Mouse (Mus musculus) frontal cortex, adult (tissue): ENCODE results near the gene Itgb3.

Experiments used
- ATAC-seq: cut with Nextera tagmentation; 2 replicates; pipeline ENCODE4 v1.9.2; 2017; ENCODE audit warnings: mild to moderate bottlenecking, moderate library complexity, mixed read lengths; ENCODE audit not compliant: low TSS enrichment

Gene Itgb3

DNA sequence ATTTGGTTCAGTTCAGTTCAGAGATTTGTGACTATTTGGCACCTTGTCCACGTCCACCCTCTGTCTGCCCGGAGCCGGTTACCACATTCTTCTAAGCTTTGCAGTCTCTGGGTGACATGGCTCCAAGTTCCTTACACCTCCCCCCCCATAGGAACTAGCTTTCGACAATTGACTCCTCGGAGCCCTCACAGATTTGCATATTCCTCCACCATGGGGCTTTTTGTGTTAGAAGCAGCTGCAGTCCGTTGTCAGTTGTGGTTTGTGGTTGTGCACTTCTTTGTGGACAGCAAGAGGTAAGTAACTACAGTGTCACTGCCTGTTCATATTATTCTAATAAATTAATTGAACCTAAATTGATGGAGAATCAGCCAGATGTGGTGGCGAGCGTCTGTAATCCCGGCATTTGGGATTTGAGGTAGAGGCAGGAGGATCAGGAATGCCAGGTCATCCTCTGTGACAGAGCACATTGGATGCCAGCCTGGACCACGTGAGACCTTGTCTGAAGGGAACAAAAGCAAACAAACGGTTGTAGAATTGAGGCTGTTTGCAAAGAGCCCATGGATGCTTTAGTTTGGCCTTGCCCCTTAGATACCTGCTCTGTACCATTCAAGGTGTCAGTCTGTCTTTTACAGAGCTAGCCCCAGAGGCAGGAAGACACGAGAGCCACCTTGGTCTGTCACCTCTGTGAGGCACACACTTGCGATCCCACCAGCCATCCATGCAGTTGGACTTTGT, 25.0 kb upstream of the Itgb3 start:
- ATAC-seq = no peak

DNA sequence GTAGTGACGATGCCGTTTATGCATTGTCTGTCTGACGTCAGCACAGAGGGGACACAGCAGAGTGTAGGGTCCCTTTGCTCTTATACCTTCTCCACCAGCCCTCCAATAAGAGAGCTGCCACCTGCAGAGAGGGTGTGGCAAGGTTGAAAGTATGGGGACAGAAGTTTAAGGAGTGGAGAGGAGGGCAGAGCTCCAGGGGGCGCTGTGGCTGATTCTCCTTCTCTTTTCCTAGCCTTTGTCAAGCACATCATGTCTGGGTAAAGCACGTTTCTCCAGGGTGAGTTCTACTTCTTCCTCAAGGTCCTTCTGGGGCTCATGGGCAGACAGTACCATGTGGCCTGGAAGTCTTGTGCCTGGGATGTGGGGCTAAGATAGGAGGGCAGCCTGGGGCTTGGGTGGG, 22.3 kb upstream of the Itgb3 start:
- no peak for ATAC-seq

DNA sequence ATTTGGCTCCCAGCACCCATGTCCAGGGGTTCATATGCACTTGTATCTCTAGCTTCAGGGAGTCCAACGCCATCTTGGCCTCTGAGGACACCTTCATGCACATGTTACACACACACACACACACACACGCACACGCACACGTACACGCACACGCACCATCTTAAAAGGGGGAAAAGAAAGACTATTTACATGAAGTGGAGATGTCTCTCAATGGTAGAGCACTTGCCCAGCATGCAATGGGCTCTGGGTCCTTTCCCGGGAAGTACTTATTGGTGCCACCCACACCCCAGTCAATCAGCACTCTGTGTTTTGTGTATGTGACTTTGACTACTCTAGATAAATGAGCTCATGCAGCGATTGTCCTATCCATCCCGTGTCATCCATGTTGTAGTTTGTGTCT, 19.9 kb upstream of the Itgb3 start:
- no peak for ATAC-seq

DNA sequence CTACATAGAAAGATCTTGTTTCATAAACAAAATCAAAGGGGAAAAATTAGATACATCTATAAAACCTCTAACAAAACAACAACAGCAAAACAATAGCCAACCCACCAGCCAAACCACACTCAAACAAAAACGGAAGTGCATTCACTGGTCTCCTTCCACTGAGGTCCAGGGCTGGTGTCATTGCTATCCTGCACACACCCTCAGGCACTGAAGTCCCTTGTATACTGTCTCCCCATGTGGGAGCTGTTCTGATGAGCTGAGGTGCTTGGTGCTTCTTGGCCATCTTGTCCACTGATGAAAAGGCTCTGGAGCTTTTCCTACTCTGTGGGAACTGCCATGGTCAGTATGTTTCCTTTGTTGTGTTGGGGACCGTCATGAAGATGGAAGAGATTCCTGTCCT, 19.3 kb upstream of the Itgb3 start:
- no peak for ATAC-seq

DNA sequence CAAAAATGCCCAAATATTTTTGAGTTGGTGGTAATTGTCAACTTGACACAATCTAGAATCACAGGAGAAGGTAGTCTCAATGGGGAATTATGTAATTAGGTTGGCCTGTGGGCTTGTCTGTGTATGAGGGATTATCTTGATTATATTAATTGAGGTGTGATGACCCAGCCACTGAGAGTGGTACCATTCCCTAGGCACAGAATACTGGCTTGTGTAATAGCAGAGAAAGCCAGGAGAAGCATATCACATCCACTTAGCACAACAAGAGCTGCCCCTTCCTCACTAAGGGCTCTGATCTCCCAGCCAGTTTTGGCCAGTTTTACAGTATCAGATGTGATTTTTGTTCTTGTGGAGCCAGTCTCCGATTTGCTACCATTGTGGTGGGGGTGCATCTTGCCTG, 18.2 kb upstream of the Itgb3 start:
- no peak for ATAC-seq

DNA sequence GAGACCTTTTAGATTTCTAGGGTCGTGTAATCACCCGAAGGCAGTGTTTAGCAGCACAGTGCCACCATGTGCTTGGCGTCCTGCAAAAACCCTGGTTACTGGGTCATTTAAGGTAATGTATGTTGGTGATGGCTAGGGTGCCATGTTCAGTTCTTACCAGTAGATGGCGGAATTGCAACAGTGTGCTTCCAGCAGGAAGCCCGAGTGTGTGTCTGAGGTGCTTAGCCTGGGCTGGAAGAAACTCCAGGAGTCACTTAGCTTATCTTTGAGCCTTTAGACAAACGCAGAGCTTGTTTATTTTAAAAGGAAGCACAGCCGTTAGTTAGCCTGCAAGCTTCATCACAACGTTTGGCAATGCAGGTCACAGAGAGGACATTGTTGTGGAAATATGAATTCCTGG, 17.7 kb upstream of the Itgb3 start:
- ATAC-seq = peak; percentile 100

DNA sequence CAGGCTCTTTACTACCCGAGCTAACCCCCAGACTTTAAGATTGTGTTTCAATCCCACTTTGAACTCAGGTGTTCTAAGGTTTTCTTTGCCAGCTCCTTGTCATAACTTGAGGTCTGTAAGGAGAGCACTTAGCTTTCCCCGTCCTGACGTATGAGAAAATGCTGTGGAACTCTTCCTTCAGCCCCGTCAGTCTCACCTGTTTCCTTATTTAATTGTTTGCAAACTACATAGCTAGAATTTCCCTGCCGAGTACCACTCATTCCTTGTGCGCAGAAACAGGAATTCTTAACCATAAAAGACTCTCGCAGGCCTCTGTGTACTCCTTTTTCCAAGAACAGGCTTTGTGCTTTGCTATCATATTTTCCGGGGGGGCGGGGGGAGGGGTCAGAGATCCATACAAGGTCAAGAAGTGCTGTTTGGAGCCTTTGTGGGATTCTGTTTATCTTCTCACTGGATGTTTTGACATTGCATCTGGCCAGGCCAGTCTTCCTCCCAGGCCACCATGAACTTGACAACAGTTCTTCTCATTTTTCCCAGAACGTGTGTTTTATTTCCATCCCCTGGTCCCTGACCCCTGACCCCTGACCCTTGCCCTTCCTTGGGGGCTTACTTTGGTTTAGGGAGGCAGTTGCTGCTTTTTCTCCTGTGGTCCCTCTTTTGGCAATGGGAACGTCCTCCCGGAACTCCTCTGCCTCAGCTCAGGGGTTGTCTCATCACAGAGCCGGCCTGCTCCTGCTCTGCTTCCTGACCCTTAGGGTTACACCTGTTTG, 15.5 kb upstream of the Itgb3 start:
- ATAC-seq = no peak

DNA sequence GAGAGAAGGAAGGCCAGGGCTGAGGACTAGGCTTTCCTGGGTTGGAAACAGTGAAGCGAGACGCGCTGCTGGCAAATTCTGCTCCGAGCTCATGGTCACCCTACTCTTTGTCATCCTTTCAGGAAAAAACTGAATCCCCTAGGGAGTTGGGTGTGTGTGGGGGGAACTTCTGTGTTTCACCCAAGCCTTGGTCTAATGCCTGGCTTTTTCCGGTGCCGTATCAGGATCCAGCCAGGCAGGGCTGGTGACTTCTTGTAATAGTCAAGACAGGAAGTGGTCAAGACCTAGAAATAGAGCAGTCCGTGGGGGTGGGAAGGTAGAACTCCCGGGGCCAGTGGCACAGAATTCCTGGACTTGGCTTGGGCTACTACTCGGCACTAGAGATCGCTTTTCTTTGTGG, 11.4 kb upstream of the Itgb3 start:
- ATAC-seq = no peak

DNA sequence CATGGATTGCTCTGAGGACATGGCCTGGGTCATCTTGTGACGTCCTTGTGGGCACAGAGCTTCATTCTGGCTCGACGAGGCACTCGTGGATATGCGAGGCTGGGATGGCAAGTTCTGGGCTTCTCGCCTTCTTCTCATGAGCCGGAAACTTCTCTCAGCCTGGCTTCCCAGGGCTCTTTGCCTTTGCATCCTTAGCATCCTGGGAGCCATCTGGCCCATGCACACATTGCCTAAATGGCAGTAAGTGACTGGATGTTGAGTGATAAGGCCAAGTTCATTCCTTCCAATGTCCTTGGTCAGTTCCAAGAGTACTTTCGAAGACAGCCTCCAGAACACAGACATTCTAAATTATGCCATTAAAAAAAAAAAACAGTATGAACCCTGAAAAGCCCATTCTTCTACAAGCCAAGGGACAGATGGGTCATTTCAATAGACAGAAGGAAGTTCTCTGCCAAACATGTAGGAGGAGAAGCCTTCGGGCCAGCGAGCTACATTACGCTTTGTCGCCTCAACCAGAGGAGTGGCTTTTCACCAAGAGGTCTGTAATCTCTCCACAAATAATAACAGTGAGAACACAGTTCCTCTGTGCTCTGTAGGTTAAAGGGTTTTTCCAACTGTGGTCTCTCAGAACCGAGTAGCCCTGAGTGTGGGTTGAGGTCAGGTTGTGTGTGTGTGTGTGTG, 8.4 kb upstream of the Itgb3 start:
- no peak for ATAC-seq

DNA sequence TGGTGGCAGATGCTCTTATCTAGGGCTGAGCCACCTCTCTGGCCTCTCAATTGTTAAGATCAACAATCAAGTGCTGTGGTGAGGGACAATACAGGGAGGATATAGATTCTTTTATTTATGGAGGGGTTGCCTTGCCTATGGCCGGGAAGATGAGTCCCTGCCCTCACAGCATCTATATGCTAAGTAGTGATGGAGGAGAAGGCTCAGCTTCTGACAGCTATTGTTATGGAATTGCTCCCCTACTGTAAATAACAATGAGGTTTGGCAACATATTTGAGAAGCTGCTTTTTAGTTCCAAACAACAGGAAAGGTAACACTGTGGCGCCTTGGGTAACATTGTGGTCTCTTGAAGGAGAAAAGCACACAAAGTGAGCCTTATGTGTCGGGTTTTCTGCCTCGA, 7.1 kb upstream of the Itgb3 start:
- ATAC-seq = no peak

DNA sequence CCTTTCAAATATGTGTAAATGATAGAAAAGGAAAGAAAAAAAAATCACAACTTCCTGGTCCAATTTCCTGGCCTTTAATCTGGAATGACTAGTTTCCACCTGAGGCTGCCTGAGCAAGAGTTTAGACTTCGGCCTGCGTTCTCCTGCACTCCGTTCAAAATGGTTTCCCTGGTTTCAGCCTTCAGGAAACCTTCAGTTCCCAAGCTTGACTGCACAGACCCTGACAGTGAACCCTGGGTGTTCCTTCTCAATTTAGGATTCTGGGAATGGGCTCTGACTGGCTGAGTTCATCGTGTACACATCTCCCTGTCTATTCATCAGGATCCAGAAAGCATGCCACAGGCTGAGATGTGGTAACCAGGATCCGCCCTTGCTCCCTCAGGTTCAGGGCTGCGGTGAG, 3.6 kb upstream of the Itgb3 start:
- no peak for ATAC-seq

DNA sequence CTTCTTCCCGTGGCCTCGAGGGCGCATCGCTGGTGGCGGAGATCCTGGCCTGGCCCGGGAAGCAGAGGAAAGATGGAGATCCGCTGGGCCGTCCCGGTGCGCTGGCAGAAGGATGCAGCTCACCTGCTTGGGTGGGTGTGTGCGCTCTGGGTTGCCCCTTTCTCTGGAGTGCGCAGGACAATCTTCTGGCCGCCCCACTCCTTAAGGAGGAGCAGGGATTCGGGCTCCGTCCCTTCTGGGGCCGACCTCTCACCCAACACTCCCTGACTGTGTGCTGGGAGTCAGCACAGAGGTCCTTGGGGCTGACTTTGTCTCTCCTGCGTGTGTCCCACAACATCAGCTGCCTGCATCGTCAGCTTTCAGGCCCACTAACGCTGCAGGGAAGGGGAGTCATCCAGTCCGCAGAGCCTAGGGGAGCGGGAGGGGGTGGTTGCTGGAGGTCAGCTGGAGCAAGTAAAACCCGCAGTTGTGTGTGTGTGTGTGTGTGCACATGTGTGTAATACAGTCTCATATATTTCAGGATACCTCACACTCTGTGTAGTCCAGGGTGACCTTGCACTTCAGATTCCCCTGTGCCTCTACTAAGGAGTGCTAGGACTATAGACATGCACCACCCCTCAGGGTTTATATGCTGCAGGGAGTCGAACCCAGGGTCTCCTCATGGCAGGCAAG, 585 bp downstream of the Itgb3 start:
- ATAC-seq = peak; percentile 46

DNA sequence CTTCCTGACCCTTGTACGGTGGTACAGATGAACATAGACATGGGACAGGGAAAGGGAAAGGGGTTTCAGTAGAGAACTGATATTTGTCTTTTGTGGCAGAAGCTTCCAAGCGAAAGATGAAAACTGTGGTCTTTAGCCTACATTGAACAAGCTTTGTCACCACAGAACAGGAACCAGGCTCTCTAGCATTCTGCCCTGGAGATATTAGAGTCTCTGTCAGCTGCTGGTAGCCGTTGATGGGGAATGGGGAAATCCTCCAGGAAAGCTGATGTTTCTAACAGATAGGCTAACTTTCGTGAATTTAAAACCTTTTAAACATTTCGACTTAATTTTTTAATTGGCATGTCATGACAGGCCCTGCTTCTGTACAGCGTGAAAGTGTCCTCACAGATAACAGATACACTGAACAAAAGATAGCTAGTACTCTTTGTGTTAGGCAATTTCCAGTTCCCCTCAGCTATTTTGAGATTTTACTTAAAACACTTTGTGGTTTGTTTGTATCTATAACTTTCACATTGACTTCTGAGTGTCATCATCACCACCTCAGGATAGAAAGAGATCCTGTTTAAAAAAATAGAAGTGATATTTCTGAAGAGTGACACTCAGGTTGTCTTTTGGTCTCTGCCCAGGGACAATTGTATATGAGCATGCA, 1.4 kb downstream of the Itgb3 start:
- no peak for ATAC-seq

DNA sequence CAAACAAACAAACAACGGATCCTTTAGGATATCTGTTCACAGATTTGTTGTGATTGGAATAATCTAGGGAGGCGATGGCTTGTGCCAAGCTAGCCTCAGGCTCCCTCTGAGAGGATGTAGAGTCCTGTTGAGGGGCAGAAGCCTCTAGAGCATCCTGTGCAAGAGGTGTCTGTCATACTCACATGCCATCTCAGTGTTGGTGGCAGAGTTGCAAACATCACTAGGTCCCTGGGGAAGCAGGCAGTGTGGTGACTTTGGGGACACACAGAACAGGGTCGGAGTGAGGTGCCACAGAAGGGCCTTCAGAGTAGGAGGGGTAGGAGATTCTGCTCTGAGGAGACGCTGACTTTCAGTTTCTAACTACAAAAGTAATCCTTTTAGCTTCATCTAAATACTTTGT, 1.9 kb downstream of the Itgb3 start:
- ATAC-seq = no peak

DNA sequence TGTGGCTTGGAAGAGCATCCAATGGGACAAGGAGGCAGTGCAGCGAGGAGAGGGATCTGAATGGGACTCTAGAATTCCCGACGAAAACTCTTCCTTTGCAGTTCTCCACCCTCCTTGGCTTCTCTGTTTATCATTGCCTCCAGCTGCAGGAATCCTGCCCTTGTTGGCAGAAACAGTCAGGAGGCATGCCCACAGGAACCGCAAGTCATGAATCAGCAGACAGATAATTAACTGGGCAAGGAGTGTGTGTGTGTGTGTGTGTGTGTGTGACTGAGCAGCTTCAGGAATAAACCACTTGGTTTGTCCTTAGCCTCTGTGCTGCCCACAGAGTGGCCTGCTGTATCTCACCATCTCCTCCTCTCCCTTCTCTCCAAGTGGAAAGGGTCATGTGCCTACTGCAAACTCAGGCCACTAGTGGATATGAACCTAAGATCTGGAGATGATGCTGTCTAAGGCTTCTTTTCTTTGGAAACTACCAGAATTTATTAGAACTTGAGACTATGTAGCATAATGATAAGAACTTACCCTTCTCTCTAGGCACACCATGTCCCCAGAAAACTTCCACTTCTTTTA, 3.9 kb downstream of the Itgb3 start:
- no peak for ATAC-seq

DNA sequence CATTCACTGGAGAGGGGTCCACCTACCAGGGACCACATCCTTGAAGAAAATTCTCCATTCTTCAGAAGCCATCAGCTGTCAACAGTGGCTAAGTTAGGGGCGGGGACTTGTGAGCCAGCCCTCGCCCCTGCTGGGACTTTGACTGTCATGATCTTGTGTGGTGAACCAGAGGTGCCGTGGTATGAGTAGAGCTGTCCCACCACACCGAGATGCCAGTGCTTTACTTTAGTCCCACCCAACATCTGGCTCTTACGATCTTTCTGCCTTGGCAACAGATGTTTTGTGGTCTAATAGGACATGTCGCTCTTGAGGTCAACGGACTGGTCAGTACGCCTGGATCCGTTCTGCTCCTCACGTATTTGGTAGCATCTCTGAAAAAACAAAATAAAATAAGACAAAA, 5.8 kb downstream of the Itgb3 start:
- ATAC-seq = no peak

DNA sequence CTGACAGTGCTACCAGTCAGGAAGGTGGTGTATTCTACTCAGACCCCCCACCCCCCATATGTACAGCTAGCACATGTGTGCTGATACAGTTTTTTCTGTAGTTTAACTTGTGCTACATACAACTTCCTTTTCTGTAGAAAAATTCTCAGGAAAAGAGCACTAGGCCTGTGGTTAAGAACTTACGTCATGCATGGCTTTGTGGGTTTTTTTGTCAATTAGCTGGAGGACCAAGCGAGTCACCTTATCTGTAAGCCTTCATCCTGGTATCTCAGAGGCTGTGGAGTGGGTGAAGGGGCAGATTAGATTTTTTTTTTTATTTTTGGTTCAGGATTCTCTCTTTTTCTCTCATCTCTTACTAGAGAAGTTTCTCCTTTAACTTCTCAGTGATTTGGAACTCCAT, 6.3 kb downstream of the Itgb3 start:
- no peak for ATAC-seq

DNA sequence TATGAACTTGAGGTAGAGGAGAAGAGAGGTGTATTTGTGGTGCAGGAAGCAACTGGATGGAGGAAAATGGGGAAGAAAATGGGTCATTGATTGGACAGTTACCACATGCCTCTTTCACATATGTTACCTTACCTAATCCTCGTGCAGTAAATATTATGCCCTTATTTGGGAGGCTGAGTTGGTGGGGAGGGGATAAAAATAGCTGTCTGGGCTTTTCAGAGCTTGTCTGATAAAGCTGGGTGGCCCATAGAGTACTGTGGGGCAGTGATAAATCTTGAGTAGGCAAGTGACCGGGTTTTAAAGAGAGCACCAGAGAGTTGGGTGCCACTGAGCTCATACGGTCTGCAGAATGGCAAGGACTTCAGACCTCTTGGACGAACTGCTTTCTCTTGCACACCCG, 8.4 kb downstream of the Itgb3 start:
- no peak for ATAC-seq

DNA sequence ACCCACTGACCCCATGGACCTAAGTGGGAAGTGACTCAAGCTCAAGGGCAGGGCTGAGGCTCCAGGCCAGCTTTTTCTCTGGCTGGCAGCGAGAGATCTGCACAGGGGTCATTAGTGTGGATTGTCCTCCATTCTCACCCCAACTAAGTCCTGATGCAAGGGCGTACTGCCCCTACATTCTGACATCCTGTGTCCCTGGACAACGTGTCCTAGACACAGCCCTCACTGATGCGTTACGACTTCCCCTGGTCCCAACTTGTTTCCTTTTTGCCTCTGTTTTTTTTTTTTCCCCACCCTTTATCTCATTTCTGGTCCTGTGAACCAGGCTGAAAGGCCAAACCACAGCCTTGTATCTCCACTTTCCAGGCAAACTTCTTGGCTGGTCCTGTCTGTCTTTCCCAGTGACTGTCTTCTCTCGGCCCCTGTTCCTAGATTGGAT, 10.9 kb downstream of the Itgb3 start:
- ATAC-seq = no peak

DNA sequence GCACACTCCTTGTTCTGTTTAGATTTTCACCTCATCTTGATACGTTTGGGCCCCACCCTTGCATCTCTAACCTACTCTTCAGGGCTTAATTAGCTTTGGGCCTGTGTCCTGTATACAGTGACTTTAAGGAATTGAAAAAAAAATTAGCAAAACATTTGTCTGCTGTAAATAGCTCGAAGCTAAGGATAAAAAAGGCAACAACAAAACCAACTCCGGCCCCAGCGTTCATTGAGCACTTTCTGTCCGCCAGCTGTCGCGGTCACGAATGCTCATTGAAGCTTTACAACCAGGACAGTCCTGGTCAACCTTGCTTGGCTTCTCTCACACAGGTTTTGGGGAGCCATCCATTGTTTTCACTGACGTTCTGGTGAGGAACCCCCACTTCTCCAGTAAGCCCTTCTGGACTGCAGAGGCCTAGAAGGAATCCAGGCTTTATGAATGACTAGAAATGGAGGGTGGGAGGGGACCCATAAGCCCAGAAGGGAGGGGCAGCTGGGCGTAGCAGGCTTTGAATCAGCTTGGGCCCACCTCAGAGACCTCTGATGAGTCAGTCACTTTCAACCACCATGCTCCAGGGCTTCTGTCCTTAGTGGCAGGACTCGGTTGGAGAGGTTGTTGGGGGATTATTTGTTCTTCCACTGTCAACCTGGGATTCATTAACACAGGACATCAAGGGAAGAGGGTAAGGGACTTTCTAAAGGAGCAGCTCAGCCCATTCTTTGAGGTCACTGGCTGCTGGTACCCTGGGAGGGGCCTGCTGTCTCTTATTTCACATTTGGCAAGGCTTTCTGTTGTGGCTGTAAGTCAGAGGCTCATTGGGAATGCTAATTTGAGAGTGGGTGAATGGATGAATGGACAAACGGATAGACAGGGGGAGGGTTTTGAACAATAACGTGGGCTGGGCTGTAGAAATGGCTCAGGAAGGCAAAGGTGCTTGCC, 11.6 kb downstream of the Itgb3 start:
- no peak for ATAC-seq
